Mouse (Mus musculus) kidney, adult 2 months (tissue): ENCODE measurements around the gene Tgfbr1.

Source experiments
- CTCF ChIP-seq: fragments of 200-500 bp; conservative IDR thresholded peaks from 2 replicates; pipeline ENCODE4 v1.5.1; 2011; ENCODE audit warnings: low read depth, mild to moderate bottlenecking, control low read depth, low read length, moderate library complexity, mixed read lengths; ENCODE audit not compliant: insufficient read depth, insufficient read length
- POLR2A ChIP-seq: fragments of 200-500 bp; IDR thresholded peaks from one replicate; pipeline ENCODE4 v1.6.1; 2011; ENCODE audit warnings: low read depth, low read length, control low read depth

DNA sequence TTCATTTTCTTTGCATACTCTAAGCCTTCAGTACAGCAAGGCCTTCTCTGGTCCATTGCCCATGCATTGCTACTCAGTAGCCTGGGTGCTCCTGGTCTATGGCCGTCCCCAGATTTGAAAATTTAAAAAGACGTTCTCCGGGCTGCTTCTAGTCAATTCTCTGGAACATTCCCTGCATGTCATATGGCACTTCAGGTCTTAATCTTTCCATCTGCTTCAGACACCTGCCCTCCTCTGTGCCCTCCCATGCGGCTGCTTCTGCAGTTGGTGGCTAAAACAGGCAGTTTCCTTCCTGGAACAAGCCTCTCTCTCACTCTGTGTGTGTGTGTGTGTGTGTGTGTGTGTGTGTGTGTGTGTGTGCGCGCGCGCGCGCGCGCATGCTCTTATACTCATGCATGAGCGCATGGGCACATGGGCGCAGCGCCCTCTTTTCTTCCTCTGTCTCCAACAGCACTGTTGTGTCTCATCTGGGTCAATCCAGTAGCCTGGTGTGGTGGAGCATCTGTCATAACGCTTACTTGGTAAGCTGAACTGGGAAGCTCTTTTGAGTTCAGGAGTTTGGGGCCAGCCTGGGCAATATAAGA lies 72.3 kb downstream of the Tgfbr1 start:
- TF ChIP-seq CTCF = no peak
- TF ChIP-seq POLR2A = no peak
